18 mouse cellular contexts compared by ENCODE assay signal in genomic region chr6:67223499-67223898, GRCm38 (mm10). TPM values are rescaled to one million over a fixed set of nuclear protein-coding genes. Genes with fewer than 3 reads are reported as not detected.
A peak's percentile ranks its signal among the peaks of the same experiment; 100 is the strongest.
DNase-seq lines count a peak whose midpoint lies in the region; ATAC-seq and TF ChIP-seq lines count a peak whose summit lies in the region.
"Had no signal": no experiment of that assay in that cellular context is flagged by ENCODE, and none has a peak within 500 bp of the region (broad histone marks: within the 10 kb centered on the region; RNA-seq: fewer than 3 reads in every experiment).

No protein-coding gene starts in this region.

- no peaks in the 10 kb centered on the region for H3K36me3 ChIP-seq in heart, embryonic 12.5 days
- no peaks in the 10 kb centered on the region for H3K36me3 ChIP-seq in limb, embryonic 14.5 days (ENCODE audit: control insufficient read depth, insufficient read depth, low read length)
- no peaks in the 10 kb centered on the region for H3K36me3 ChIP-seq in liver, embryonic 12.5 days
- H3K36me3 ChIP-seq: hindbrain, embryonic 15.5 days; liver, embryonic 15.5 days; neural tube, embryonic 13.5 days had no signal

- no peak overlapping the region for H3K9ac ChIP-seq in heart, embryonic 12.5 days
- H3K9ac ChIP-seq in limb, embryonic 14.5 days (ENCODE audit: low read depth, low read length, severe bottlenecking), result no peak overlapping the region
- no peak overlapping the region for H3K9ac ChIP-seq in liver, embryonic 12.5 days
- H3K9ac ChIP-seq: hindbrain, embryonic 15.5 days; liver, embryonic 15.5 days; neural tube, embryonic 13.5 days had no signal

- intact Hi-C loops in gastrocnemius, adult 2 months (cut with DNase I), result loop anchor here (2.0 kb wide), 1 partner anchor 25 kb away; no protein-coding TSS in a partner anchor
- intact Hi-C loops in gastrocnemius, postnatal 36 days (cut with DNase I), result no loop called here

- H3K27me3 ChIP-seq in heart, embryonic 12.5 days (replicated peaks), result no peaks in the 10 kb centered on the region
- H3K27me3 ChIP-seq in limb, embryonic 14.5 days (ENCODE audit: control insufficient read depth, insufficient read depth, low read length), result no peaks in the 10 kb centered on the region
- H3K27me3 ChIP-seq in liver, embryonic 12.5 days (replicated peaks), result peaks cover 12% of the 10 kb centered on the region; the same call in 1 of the 2 replicates
- H3K27me3 ChIP-seq: hindbrain, embryonic 15.5 days; neural tube, embryonic 13.5 days had no signal

- H3K9me3 ChIP-seq in heart, embryonic 12.5 days (replicated peaks), result no peaks in the 10 kb centered on the region
- no peaks in the 10 kb centered on the region for H3K9me3 ChIP-seq in limb, embryonic 14.5 days (ENCODE audit: control insufficient read depth, low read length)
- no peaks in the 10 kb centered on the region for H3K9me3 ChIP-seq in liver, embryonic 12.5 days (replicated peaks)
- H3K9me3 ChIP-seq: hindbrain, embryonic 15.5 days; liver, embryonic 15.5 days; neural tube, embryonic 13.5 days had no signal

- WGBS in heart, embryonic 12.5 days, result 44% methylated on average over 1 of the region's 1 CpGs
- WGBS in limb, embryonic 14.5 days, result 58% methylated on average over 1 of the region's 1 CpGs
- WGBS in liver, embryonic 12.5 days (ENCODE audit: insufficient replicate concordance), result 66% methylated on average over 1 of the region's 1 CpGs

- no peak for DNase-seq in gastrocnemius, adult 2 months
- DNase-seq in gastrocnemius, postnatal 36 days, result no peak
- DNase-seq in adipocyte (ENCODE audit: low spot score), result peak; percentile 18
- DNase-seq in limb, embryonic 14.5 days (ENCODE audit: low spot score), result peak; percentile 27
- DNase-seq in cerebellum, postnatal 14 days, result no peak
- no peak for DNase-seq in cerebellum, adult 9-11 months
- DNase-seq: B cell, adult 2 months; cerebellum, adult 11 months; kidney, adult 2 months; kidney, postnatal 36 days; layer of hippocampus, postnatal 36 days; lung, postnatal 14 days; thymus, postnatal 36 days had no signal

- H3K27ac ChIP-seq in gastrocnemius, adult 2 months, result peak overlapping the region; percentile 64
- 0 out of 2 replicates have a peak overlapping the region, but pooled peaks have one; percentile 45 for H3K27ac ChIP-seq in heart, embryonic 12.5 days (ENCODE audit: poor library complexity, severe bottlenecking)
- H3K27ac ChIP-seq in limb, embryonic 14.5 days (replicated peaks; ENCODE audit: low read depth, low read length), result no peak overlapping the region
- H3K27ac ChIP-seq in liver, embryonic 12.5 days, result no peak overlapping the region
- H3K27ac ChIP-seq: hindbrain, embryonic 15.5 days; liver, embryonic 15.5 days; neural tube, embryonic 13.5 days had no signal

- no peak overlapping the region for H3K4me3 ChIP-seq in gastrocnemius, adult 2 months
- H3K4me3 ChIP-seq in heart, embryonic 12.5 days, result no peak overlapping the region
- no peak overlapping the region for H3K4me3 ChIP-seq in limb, embryonic 14.5 days (replicated peaks; ENCODE audit: low read length)
- no peak overlapping the region for H3K4me3 ChIP-seq in liver, embryonic 12.5 days
- H3K4me3 ChIP-seq: hindbrain, embryonic 15.5 days; liver, embryonic 15.5 days; neural tube, embryonic 13.5 days had no signal

- ATAC-seq in heart, embryonic 12.5 days (ENCODE audit: insufficient number of reproducible peaks, low FRiP score), result no peak
- peak; percentile 37 for ATAC-seq in limb, embryonic 14.5 days (ENCODE audit: low FRiP score, low read depth)
- ATAC-seq in liver, embryonic 12.5 days, result no peak

- TF ChIP-seq CTCF in gastrocnemius, adult 2 months (IDR thresholded peaks at IDR 0.05), result no peak

- H3K4me2 ChIP-seq in heart, embryonic 12.5 days, result no peak overlapping the region
- H3K4me2 ChIP-seq in limb, embryonic 14.5 days (replicated peaks; ENCODE audit: low read depth, low read length, severe bottlenecking), result no peak overlapping the region
- no peak overlapping the region for H3K4me2 ChIP-seq in liver, embryonic 12.5 days
- H3K4me2 ChIP-seq: hindbrain, embryonic 15.5 days; liver, embryonic 15.5 days; neural tube, embryonic 13.5 days had no signal

- H3K4me1 ChIP-seq in heart, embryonic 12.5 days (replicated peaks), result peaks cover 14% of the 10 kb centered on the region
- H3K4me1 ChIP-seq in limb, embryonic 14.5 days (ENCODE audit: control insufficient read depth, insufficient read depth, low read length), result peaks cover under 1% of the 10 kb centered on the region; the same call in 1 of the 2 replicates
- no peaks in the 10 kb centered on the region; the same call in 1 of the 2 replicates for H3K4me1 ChIP-seq in liver, embryonic 12.5 days

- TF ChIP-seq POLR2A in limb, embryonic 14.5 days (IDR thresholded peaks at IDR 0.05; ENCODE audit: borderline replicate concordance, extremely low read depth, insufficient read depth, insufficient read length), result no peak

RNA-seq across cellular contexts. Expression of gene Serbp1, which starts 14.5 kb away (rescaled TPM):
- 100 to 1,000 TPM; 283 to 348 TPM for total RNA-seq in gastrocnemius, adult 2 months (2021)
- total RNA-seq in gastrocnemius, postnatal 36 days (2021), result 100 to 1,000 TPM; 255 to 326 TPM
- 405 and 423 TPM in 2 replicates for polyA plus RNA-seq in heart, embryonic 12.5 days (2016; fragmentation: Nextera tagmentation; extraction: Ambion mirVana)
- polyA plus RNA-seq in limb, embryonic 14.5 days (2012; rRNA removed), result 200 and 465 TPM in 2 replicates
- 481 and 482 TPM in 2 replicates for polyA plus RNA-seq in limb, embryonic 14.5 days (2014; fragmentation: Nextera tagmentation; extraction: Ambion mirVana)
- 513 and 532 TPM in 2 replicates for polyA plus RNA-seq in liver, embryonic 12.5 days (2016; fragmentation: Nextera tagmentation; extraction: Ambion mirVana)

Comparison
In these comparisons a context has a peak if more than half of its experiments do, and no peak if none do; other contexts are left out.
1. DNase-seq: peak in adipocyte (single experiment) and limb, embryonic 14.5 days (single experiment); none in gastrocnemius, adult 2 months (single experiment), gastrocnemius, postnatal 36 days (0 of 2), cerebellum, postnatal 14 days (0 of 2) and cerebellum, adult 9-11 months (single experiment).
2. H3K27ac ChIP-seq: peak in gastrocnemius, adult 2 months (single experiment) and heart, embryonic 12.5 days (single experiment); none in limb, embryonic 14.5 days (single experiment) and liver, embryonic 12.5 days (single experiment).